Mouse (Mus musculus) embryonic fibroblast, embryonic 13.5 days (primary cell): ENCODE data around the gene P4ha2.

Experiments used
- CTCF ChIP-seq: IDR thresholded peaks from 2 replicates; pipeline ENCODE4 v1.5.1; 2011; ENCODE audit warnings: mild to moderate bottlenecking, control low read depth, low read length, moderate library complexity, borderline replicate concordance; ENCODE audit not compliant: insufficient read depth
- POLR2A ChIP-seq: IDR thresholded peaks from 2 replicates; pipeline ENCODE4 v1.6.1; 2011; ENCODE audit warnings: low read depth, mild to moderate bottlenecking, control low read depth, low read length, moderate library complexity

DNA sequence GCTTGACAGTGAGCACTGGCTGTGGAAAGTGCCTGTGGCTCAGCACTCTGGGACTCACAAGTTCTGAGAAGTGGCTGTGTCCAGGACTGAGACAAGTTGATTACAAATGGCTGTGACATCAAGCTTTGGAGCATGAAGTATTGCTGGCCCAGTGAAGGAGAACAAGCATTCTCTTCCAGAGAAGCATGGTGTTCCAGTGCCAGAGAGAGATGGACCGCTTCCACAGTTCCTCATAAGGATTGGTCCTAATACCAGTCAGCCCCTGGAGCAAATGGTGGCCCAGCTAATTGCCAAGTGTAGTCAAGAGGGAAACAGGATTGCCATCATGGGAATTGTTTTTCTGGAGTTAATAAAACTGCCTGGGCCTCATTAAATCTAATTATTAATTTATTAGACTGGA lies 23.8 kb upstream of the P4ha2 start:
- no peak for TF ChIP-seq CTCF
- no peak for TF ChIP-seq POLR2A
